Mouse (Mus musculus): Measurements from ENCODE around the gene Htra3. TPM values are rescaled to one million over a fixed set of nuclear protein-coding genes. Genes with fewer than 3 reads are reported as not detected.

Htra3 gene
- total and polyA plus RNA-seq, 2 experiments from 2014 or later = 17.2 to 49.5 TPM

GRCm38 (mm10) chr5:35652872-35653271, 26.7 kb downstream of the Htra3 start:
- no peaks in the 10 kb centered on the region for H3K4me1 ChIP-seq (ENCODE audit: control insufficient read depth, insufficient read depth)
- no peak overlapping the region for H3K27ac ChIP-seq (ENCODE audit: low read depth)
- DNase-seq (ENCODE audit: low spot score) = no peak
- TF ChIP-seq CTCF (IDR thresholded peaks at IDR 0.05; ENCODE audit: low read depth) (no peak), EP300 (IDR thresholded peaks at IDR 0.05; ENCODE audit: low read depth) (no peak)
- no peaks in the 10 kb centered on the region for H3K9me3 ChIP-seq (replicated peaks; ENCODE audit: control insufficient read depth, low read length)
- H3K27me3 ChIP-seq (ENCODE audit: control insufficient read depth, insufficient read depth, low read length) = no peaks in the 10 kb centered on the region
- H3K36me3 ChIP-seq (replicated peaks; ENCODE audit: control insufficient read depth, insufficient read depth, low read length) = no peaks in the 10 kb centered on the region
- 85% methylated on average over 13 of the region's 13 CpGs for WGBS
- no peak for ATAC-seq (ENCODE audit: insufficient read depth, low read depth)
- H3K4me2 ChIP-seq (ENCODE audit: low read depth, low read length) = no peak overlapping the region
- H3K9ac ChIP-seq (replicated peaks; ENCODE audit: low read depth, low read length) = no peak overlapping the region
- H3K4me3 ChIP-seq (ENCODE audit: low read depth, low read length) = no peak overlapping the region

GRCm38 (mm10) chr5:35652319-35652718, 27.3 kb downstream of the Htra3 start:
- H3K4me3 ChIP-seq (ENCODE audit: low read depth, low read length) = no peak overlapping the region
- H3K4me2 ChIP-seq (ENCODE audit: low read depth, low read length) = no peak overlapping the region
- H3K36me3 ChIP-seq (replicated peaks; ENCODE audit: control insufficient read depth, insufficient read depth, low read length) = no peaks in the 10 kb centered on the region
- TF ChIP-seq EP300 (IDR thresholded peaks at IDR 0.05; ENCODE audit: low read depth) = no peak
- no peak for TF ChIP-seq CTCF (IDR thresholded peaks at IDR 0.05; ENCODE audit: low read depth)
- H3K27ac ChIP-seq (ENCODE audit: low read depth) = no peak overlapping the region
- DNase-seq (ENCODE audit: low spot score) = no peak
- 68% methylated on average over 3 of the region's 3 CpGs for WGBS
- ATAC-seq (ENCODE audit: insufficient read depth, low read depth) = no peak
- no peaks in the 10 kb centered on the region for H3K9me3 ChIP-seq (replicated peaks; ENCODE audit: control insufficient read depth, low read length)
- H3K9ac ChIP-seq (replicated peaks; ENCODE audit: low read depth, low read length) = no peak overlapping the region
- H3K27me3 ChIP-seq (ENCODE audit: control insufficient read depth, insufficient read depth, low read length) = no peaks in the 10 kb centered on the region
- no peaks in the 10 kb centered on the region for H3K4me1 ChIP-seq (ENCODE audit: control insufficient read depth, insufficient read depth)

- no peaks in the 10 kb centered on the region for H3K36me3 ChIP-seq (replicated peaks; ENCODE audit: control insufficient read depth, insufficient read depth, low read length)
- no peak overlapping the region for H3K27ac ChIP-seq (ENCODE audit: low read depth)
- no peak overlapping the region for H3K4me3 ChIP-seq (ENCODE audit: low read depth, low read length)
- no peak overlapping the region for H3K9ac ChIP-seq (replicated peaks; ENCODE audit: low read depth, low read length)
- WGBS = 46% methylated on average over 2 of the region's 2 CpGs
- DNase-seq (ENCODE audit: low spot score) (no peak), ATAC-seq (ENCODE audit: insufficient read depth, low read depth) (no peak)
- no peaks in the 10 kb centered on the region for H3K9me3 ChIP-seq (replicated peaks; ENCODE audit: control insufficient read depth, low read length)
- H3K4me1 ChIP-seq (ENCODE audit: control insufficient read depth, insufficient read depth) = 0 out of 2 replicates have a peak, but pooled peaks cover 12% of the 10 kb centered on the region
- no peaks in the 10 kb centered on the region for H3K27me3 ChIP-seq (ENCODE audit: control insufficient read depth, insufficient read depth, low read length)
- TF ChIP-seq EP300 (IDR thresholded peaks at IDR 0.05; ENCODE audit: low read depth) = no peak
- TF ChIP-seq CTCF (IDR thresholded peaks at IDR 0.05; ENCODE audit: low read depth) = no peak
- H3K4me2 ChIP-seq (ENCODE audit: low read depth, low read length) = no peak overlapping the region
Measured at GRCm38 (mm10) chr5:35648230-35648629, 31.4 kb downstream of the Htra3 start.

GRCm38 (mm10) chr5:35647562-35647961, 32.0 kb downstream of the Htra3 start:
- Histone ChIP-seq H3K4me1 (ENCODE audit: control insufficient read depth, insufficient read depth) (0 out of 2 replicates have a peak, but pooled peaks cover 12% of the 10 kb centered on the region), H3K4me2 (ENCODE audit: low read depth, low read length) (no peak overlapping the region), H3K9me3 (replicated peaks; ENCODE audit: control insufficient read depth, low read length) (no peaks in the 10 kb centered on the region), H3K9ac (replicated peaks; ENCODE audit: low read depth, low read length) (no peak overlapping the region), H3K27me3 (ENCODE audit: control insufficient read depth, insufficient read depth, low read length) (no peaks in the 10 kb centered on the region), H3K4me3 (ENCODE audit: low read depth, low read length) (no peak overlapping the region), H3K27ac (ENCODE audit: low read depth) (no peak overlapping the region), H3K36me3 (replicated peaks; ENCODE audit: control insufficient read depth, insufficient read depth, low read length) (no peaks in the 10 kb centered on the region)
- TF ChIP-seq CTCF (IDR thresholded peaks at IDR 0.05; ENCODE audit: low read depth) (no peak), EP300 (IDR thresholded peaks at IDR 0.05; ENCODE audit: low read depth) (no peak)
- WGBS = 63% methylated on average over 4 of the region's 4 CpGs
- no peak for DNase-seq (ENCODE audit: low spot score)
- no peak for ATAC-seq (ENCODE audit: insufficient read depth, low read depth)

- H3K36me3 ChIP-seq (replicated peaks; ENCODE audit: control insufficient read depth, insufficient read depth, low read length) = no peaks in the 10 kb centered on the region
- H3K27ac ChIP-seq (ENCODE audit: low read depth) = peak overlapping the region; percentile 20; the same call in 1 of the 2 replicates
- ATAC-seq (ENCODE audit: insufficient read depth, low read depth) = no peak
- H3K4me1 ChIP-seq (ENCODE audit: control insufficient read depth, insufficient read depth) = 0 out of 2 replicates have a peak, but pooled peaks cover 12% of the 10 kb centered on the region
- H3K9me3 ChIP-seq (replicated peaks; ENCODE audit: control insufficient read depth, low read length) = no peaks in the 10 kb centered on the region
- DNase-seq (ENCODE audit: low spot score) = no peak
- no peaks in the 10 kb centered on the region for H3K27me3 ChIP-seq (ENCODE audit: control insufficient read depth, insufficient read depth, low read length)
- WGBS = 89% methylated on average over 1 of the region's 1 CpGs
- no peak overlapping the region for H3K9ac ChIP-seq (replicated peaks; ENCODE audit: low read depth, low read length)
- TF ChIP-seq EP300 (IDR thresholded peaks at IDR 0.05; ENCODE audit: low read depth) = no peak
- no peak for TF ChIP-seq CTCF (IDR thresholded peaks at IDR 0.05; ENCODE audit: low read depth)
- no peak overlapping the region for H3K4me3 ChIP-seq (ENCODE audit: low read depth, low read length)
- H3K4me2 ChIP-seq (ENCODE audit: low read depth, low read length) = no peak overlapping the region
Measured at GRCm38 (mm10) chr5:35646927-35647326, 32.7 kb downstream of the Htra3 start.

GRCm38 (mm10) chr5:35645938-35646493, 33.6 kb downstream of the Htra3 start:
- TF ChIP-seq CTCF (IDR thresholded peaks at IDR 0.05; ENCODE audit: low read depth) = no peak
- TF ChIP-seq EP300 (IDR thresholded peaks at IDR 0.05; ENCODE audit: low read depth) = no peak
- Histone ChIP-seq H3K36me3 (replicated peaks; ENCODE audit: control insufficient read depth, insufficient read depth, low read length) (no peaks in the 10 kb centered on the region), H3K27ac (ENCODE audit: low read depth) (no peak overlapping the region), H3K27me3 (ENCODE audit: control insufficient read depth, insufficient read depth, low read length) (no peaks in the 10 kb centered on the region), H3K4me2 (ENCODE audit: low read depth, low read length) (no peak overlapping the region), H3K4me1 (ENCODE audit: control insufficient read depth, insufficient read depth) (0 out of 2 replicates have a peak, but pooled peaks cover 12% of the 10 kb centered on the region), H3K9ac (replicated peaks; ENCODE audit: low read depth, low read length) (no peak overlapping the region), H3K9me3 (replicated peaks; ENCODE audit: control insufficient read depth, low read length) (no peaks in the 10 kb centered on the region), H3K4me3 (ENCODE audit: low read depth, low read length) (no peak overlapping the region)
- 79% methylated on average over 6 of the region's 6 CpGs for WGBS
- DNase-seq (ENCODE audit: low spot score) (no peak), ATAC-seq (ENCODE audit: insufficient read depth, low read depth) (no peak)
